Mouse (Mus musculus): Measurements from ENCODE around the gene Tbc1d22a. TPM values are rescaled to one million over a fixed set of nuclear protein-coding genes. Genes with fewer than 3 reads are reported as not detected.

Gene Tbc1d22a
- total and polyA plus RNA-seq, 2 experiments from 2014 or later: 9.7 to 31.4 TPM

GRCm38 (mm10) chr15:86423884-86424283 lies 209.6 kb downstream of the Tbc1d22a start:
- Histone ChIP-seq H3K4me1 (ENCODE audit: control insufficient read depth, insufficient read depth) (0 out of 2 replicates have a peak, but pooled peaks cover 12% of the 10 kb centered on the region), H3K27ac (ENCODE audit: low read depth) (no peak overlapping the region), H3K27me3 (ENCODE audit: control insufficient read depth, insufficient read depth, low read length) (peaks cover 2% of the 10 kb centered on the region; the same call in 1 of the 2 replicates), H3K36me3 (replicated peaks; ENCODE audit: control insufficient read depth, insufficient read depth, low read length) (no peaks in the 10 kb centered on the region), H3K9ac (replicated peaks; ENCODE audit: low read depth, low read length) (no peak overlapping the region), H3K9me3 (replicated peaks; ENCODE audit: control insufficient read depth, low read length) (no peaks in the 10 kb centered on the region), H3K4me3 (ENCODE audit: low read depth, low read length) (no peak overlapping the region), H3K4me2 (ENCODE audit: low read depth, low read length) (no peak overlapping the region)
- no peak for TF ChIP-seq EP300 (IDR thresholded peaks at IDR 0.05; ENCODE audit: low read depth)
- TF ChIP-seq CTCF (IDR thresholded peaks at IDR 0.05; ENCODE audit: low read depth): no peak
- 31% methylated on average over 2 of the region's 2 CpGs for WGBS
- ATAC-seq (ENCODE audit: insufficient read depth, low read depth) (no peak), DNase-seq (ENCODE audit: low spot score) (no peak)

DNA sequence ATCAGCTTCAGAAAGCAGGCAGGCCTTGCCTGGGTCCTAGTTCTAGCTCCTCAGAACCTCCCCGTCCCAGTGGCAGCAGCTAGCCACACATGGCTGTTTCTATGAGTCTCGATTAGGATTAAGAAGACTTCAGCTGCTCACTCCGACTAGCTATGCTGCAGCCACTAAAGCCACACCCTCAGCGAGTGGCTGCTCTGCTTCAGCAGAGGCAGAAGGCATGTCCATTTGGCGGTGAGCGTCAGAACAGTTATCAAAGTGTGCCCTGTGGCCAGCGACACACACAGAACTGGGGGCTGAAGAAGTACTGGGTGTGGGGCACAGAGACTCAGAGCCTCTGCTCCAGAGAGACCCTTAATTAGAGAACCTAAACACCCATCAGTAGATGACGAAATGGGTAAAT lies 210.7 kb downstream of the Tbc1d22a start:
- H3K4me1 ChIP-seq (ENCODE audit: control insufficient read depth, insufficient read depth): 0 out of 2 replicates have a peak, but pooled peaks cover 12% of the 10 kb centered on the region

DNA sequence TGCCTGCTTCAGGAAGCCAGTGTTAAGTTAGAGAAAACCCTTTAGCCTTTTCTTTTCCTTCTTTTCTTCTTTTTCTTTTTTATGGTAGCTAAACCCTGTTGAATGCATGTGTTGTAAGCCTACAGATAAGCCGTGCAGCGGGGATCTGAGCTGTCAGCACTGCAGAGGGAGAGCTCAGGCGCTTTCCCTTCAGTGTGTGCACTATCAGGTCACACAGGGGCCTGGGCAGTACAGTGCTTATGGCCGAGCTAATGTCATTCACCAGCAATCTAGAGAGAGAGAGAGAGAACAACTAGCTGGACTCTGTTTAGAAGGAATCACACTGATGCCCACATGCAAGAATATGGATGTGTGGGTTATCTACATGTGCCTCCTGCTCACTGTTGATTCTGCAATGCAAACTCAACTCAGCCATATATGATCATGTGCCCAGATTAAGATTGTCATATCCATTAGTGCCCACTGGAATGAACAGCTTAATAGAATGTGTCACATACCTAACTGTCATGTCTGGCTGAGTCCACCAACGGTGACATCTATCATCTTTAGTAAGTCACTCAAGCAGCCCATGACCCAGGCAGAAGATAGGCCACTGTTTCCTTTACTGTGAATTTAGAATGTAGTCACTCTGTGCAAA lies 212.2 kb downstream of the Tbc1d22a start:
- WGBS: 28% methylated on average over 5 of the region's 5 CpGs
- TF ChIP-seq CTCF (IDR thresholded peaks at IDR 0.05; ENCODE audit: low read depth): no peak
- Histone ChIP-seq H3K4me3 (ENCODE audit: low read depth, low read length) (no peak overlapping the region), H3K9ac (replicated peaks; ENCODE audit: low read depth, low read length) (no peak overlapping the region), H3K9me3 (replicated peaks; ENCODE audit: control insufficient read depth, low read length) (no peaks in the 10 kb centered on the region), H3K27me3 (ENCODE audit: control insufficient read depth, insufficient read depth, low read length) (no peaks in the 10 kb centered on the region; the same call in 1 of the 2 replicates), H3K4me2 (ENCODE audit: low read depth, low read length) (no peak overlapping the region), H3K4me1 (ENCODE audit: control insufficient read depth, insufficient read depth) (0 out of 2 replicates have a peak, but pooled peaks cover 12% of the 10 kb centered on the region), H3K36me3 (replicated peaks; ENCODE audit: control insufficient read depth, insufficient read depth, low read length) (no peaks in the 10 kb centered on the region), H3K27ac (ENCODE audit: low read depth) (no peak overlapping the region)
- ATAC-seq (ENCODE audit: insufficient read depth, low read depth) (peak; percentile 52; the same call in 1 of the 2 replicates), DNase-seq (ENCODE audit: low spot score) (no peak)

More for the DNA sequence above, 210.7 kb downstream of the Tbc1d22a start:
- ATAC-seq (ENCODE audit: insufficient read depth, low read depth): no peak
- H3K9ac ChIP-seq (replicated peaks; ENCODE audit: low read depth, low read length): no peak overlapping the region
- no peaks in the 10 kb centered on the region for H3K36me3 ChIP-seq (replicated peaks; ENCODE audit: control insufficient read depth, insufficient read depth, low read length)
- H3K27ac ChIP-seq (ENCODE audit: low read depth): no peak overlapping the region
- peaks cover 2% of the 10 kb centered on the region; the same call in 1 of the 2 replicates for H3K27me3 ChIP-seq (ENCODE audit: control insufficient read depth, insufficient read depth, low read length)
- H3K4me3 ChIP-seq (ENCODE audit: low read depth, low read length): no peak overlapping the region
- TF ChIP-seq EP300 (IDR thresholded peaks at IDR 0.05; ENCODE audit: low read depth) (no peak), CTCF (IDR thresholded peaks at IDR 0.05; ENCODE audit: low read depth) (no peak)
- H3K9me3 ChIP-seq (replicated peaks; ENCODE audit: control insufficient read depth, low read length): no peaks in the 10 kb centered on the region
- H3K4me2 ChIP-seq (ENCODE audit: low read depth, low read length): no peak overlapping the region
- 49% methylated on average over 8 of the region's 8 CpGs for WGBS
- no peak for DNase-seq (ENCODE audit: low spot score)

GRCm38 (mm10) chr15:86427439-86427838 lies 213.2 kb downstream of the Tbc1d22a start:
- Histone ChIP-seq H3K27ac (ENCODE audit: low read depth) (no peak overlapping the region), H3K9ac (replicated peaks; ENCODE audit: low read depth, low read length) (no peak overlapping the region), H3K27me3 (ENCODE audit: control insufficient read depth, insufficient read depth, low read length) (no peaks in the 10 kb centered on the region; the same call in 1 of the 2 replicates), H3K4me1 (ENCODE audit: control insufficient read depth, insufficient read depth) (0 out of 2 replicates have a peak, but pooled peaks cover 12% of the 10 kb centered on the region), H3K4me3 (ENCODE audit: low read depth, low read length) (no peak overlapping the region), H3K9me3 (replicated peaks; ENCODE audit: control insufficient read depth, low read length) (no peaks in the 10 kb centered on the region), H3K36me3 (replicated peaks; ENCODE audit: control insufficient read depth, insufficient read depth, low read length) (no peaks in the 10 kb centered on the region), H3K4me2 (ENCODE audit: low read depth, low read length) (no peak overlapping the region)
- DNase-seq (ENCODE audit: low spot score) (no peak), ATAC-seq (ENCODE audit: insufficient read depth, low read depth) (no peak)
- WGBS: 69% methylated on average over 4 of the region's 4 CpGs
- no peak for TF ChIP-seq CTCF (IDR thresholded peaks at IDR 0.05; ENCODE audit: low read depth)
- TF ChIP-seq EP300 (IDR thresholded peaks at IDR 0.05; ENCODE audit: low read depth): no peak

- no peak overlapping the region for H3K27ac ChIP-seq (ENCODE audit: low read depth)
- TF ChIP-seq EP300 (IDR thresholded peaks at IDR 0.05; ENCODE audit: low read depth): no peak
- no peak for TF ChIP-seq CTCF (IDR thresholded peaks at IDR 0.05; ENCODE audit: low read depth)
- WGBS: 95% methylated on average over 5 of the region's 5 CpGs
- no peaks in the 10 kb centered on the region; the same call in 1 of the 2 replicates for H3K27me3 ChIP-seq (ENCODE audit: control insufficient read depth, insufficient read depth, low read length)
- H3K9me3 ChIP-seq (replicated peaks; ENCODE audit: control insufficient read depth, low read length): no peaks in the 10 kb centered on the region
- no peaks in the 10 kb centered on the region for H3K36me3 ChIP-seq (replicated peaks; ENCODE audit: control insufficient read depth, insufficient read depth, low read length)
- H3K9ac ChIP-seq (replicated peaks; ENCODE audit: low read depth, low read length): no peak overlapping the region
- ATAC-seq (ENCODE audit: insufficient read depth, low read depth) (no peak), DNase-seq (ENCODE audit: low spot score) (no peak)
- no peak overlapping the region for H3K4me2 ChIP-seq (ENCODE audit: low read depth, low read length)
- H3K4me1 ChIP-seq (ENCODE audit: control insufficient read depth, insufficient read depth): 0 out of 2 replicates have a peak, but pooled peaks cover 12% of the 10 kb centered on the region
- no peak overlapping the region for H3K4me3 ChIP-seq (ENCODE audit: low read depth, low read length)
Observed at GRCm38 (mm10) chr15:86428496-86428895, 214.2 kb downstream of the Tbc1d22a start.

Data from heart, postnatal 0 days (tissue).